Mouse (Mus musculus): Measurements from ENCODE around the gene Mael.

The Mael gene

GRCm38 (mm10) chr1:166154162-166155112 lies 84.1 kb downstream of the Mael start:
- in situ Hi-C loops (cut with MboI, MseI): loop anchor here (5.0 to 10.0 kb wide), 2 partner anchors 150 to 377 kb away; partner anchors contain the start of gene Pou2f1

- in situ Hi-C loops (cut with MboI, MseI): loop anchor here (5.0 to 10.0 kb wide), 2 partner anchors 149 to 376 kb away; partner anchors contain the start of gene Pou2f1
Observed at GRCm38 (mm10) chr1:166153351-166154120, 85.0 kb downstream of the Mael start.

- in situ Hi-C loops (cut with MboI, MseI): loop anchor here (5.0 to 10.0 kb wide), 2 partner anchors 147 to 375 kb away; partner anchors contain the start of gene Pou2f1
Observed at GRCm38 (mm10) chr1:166152034-166152433, 86.5 kb downstream of the Mael start.

- in situ Hi-C loops (cut with MboI, MseI): loop anchor here (5.0 to 10.0 kb wide), 2 partner anchors 147 to 374 kb away; partner anchors contain the start of gene Pou2f1
Observed at GRCm38 (mm10) chr1:166151341-166151740, 87.2 kb downstream of the Mael start.

Data from T-helper 2 cell (primary cell).